Mouse (Mus musculus) G1E (cell line): Measurements from ENCODE around the gene Trim65. TPM values are rescaled to one million over a fixed set of nuclear protein-coding genes. Genes with fewer than 3 reads are reported as not detected.
"Not testable (repeated sequence)": the region's sequence is repeated elsewhere in the genome, so short reads cannot be mapped to it uniquely, and the experiment has no call there.

ENCODE experiments used
- ATAC-seq: 2 replicates; pipeline ENCODE4 v1.8.0; 2016; ENCODE audit warnings: mild to moderate bottlenecking; ENCODE audit not compliant: insufficient number of reproducible peaks, poor library complexity, low FRiP score, severe bottlenecking; ENCODE audit errors: extremely low read depth
- DNase-seq: peaks from one replicate; pipeline ENCODE4 v3.0.0; 2012; ENCODE audit warnings: low spot score
- H3K27me3 ChIP-seq: 2 replicates; pipeline ENCODE4 v1.6.1; 2012; ENCODE audit warnings: mild to moderate bottlenecking, low read length, inconsistent platforms; ENCODE audit not compliant: insufficient read depth
- H3K36me3 ChIP-seq: replicated peaks from 2 replicates; pipeline ENCODE3; 2012; ENCODE audit warnings: mild to moderate bottlenecking, inconsistent platforms
- H3K4me1 ChIP-seq: 2 replicates; pipeline ENCODE4 v1.6.1; 2012; ENCODE audit warnings: low read depth, low read length, inconsistent platforms, mixed read lengths; ENCODE audit not compliant: insufficient read depth
- H3K4me3 ChIP-seq: 2 replicates; pipeline ENCODE4 v1.5.1; 2012; ENCODE audit warnings: low read depth, mild to moderate bottlenecking, inconsistent platforms, low read length, moderate library complexity, mixed read lengths
- H3K9me3 ChIP-seq: replicated peaks from 2 replicates; pipeline ENCODE4 v1.6.1; 2012; ENCODE audit warnings: inconsistent platforms
- CTCF ChIP-seq: IDR thresholded peaks from 2 replicates; pipeline ENCODE4 v1.5.1; 2012; ENCODE audit warnings: low read depth, low read length, inconsistent platforms, mixed read lengths
- GATA1 ChIP-seq: IDR thresholded peaks from 2 replicates; pipeline ENCODE4 v1.6.1; 2012; ENCODE audit warnings: borderline replicate concordance, low read length, inconsistent platforms, mixed read lengths
- GATA2 ChIP-seq: IDR thresholded peaks from 2 replicates; pipeline ENCODE4 v1.6.1; 2012; ENCODE audit warnings: low read depth, low read length, inconsistent platforms, borderline replicate concordance
- POLR2AphosphoS5 ChIP-seq: IDR thresholded peaks from 2 replicates; pipeline ENCODE4 v1.6.1; 2012; ENCODE audit warnings: low read depth, low read length, inconsistent platforms; ENCODE audit not compliant: insufficient replicate concordance
- TAL1 ChIP-seq: conservative IDR thresholded peaks from 2 replicates; pipeline ENCODE4 v1.6.1; 2012; ENCODE audit warnings: low read depth, low read length, inconsistent platforms, mixed read lengths
- polyA plus RNA-seq: library from polyadenylated mRNA; stranded (reverse); fragments of >175 nt; gene quantifications from 2 replicates; pipeline ENCODE4 v1.2.3, GENCODE M21; 2012
- total RNA-seq, 2 experiments: library from RNA; stranded (forward) in 1 of 2; stranded (reverse) in 1 of 2; fragments of 200-1000 nt in 1 of 2; fragments of >200 nt in 1 of 2; fragmentation: Nextera tagmentation in 1 of 2; gene quantifications; 2 replicates each; pipeline ENCODE4 v1.2.3; 2014 to 2017

Trim65 gene
- total and polyA plus RNA-seq, 3 experiments: 0.05 TPM; not detected in 2

DNA sequence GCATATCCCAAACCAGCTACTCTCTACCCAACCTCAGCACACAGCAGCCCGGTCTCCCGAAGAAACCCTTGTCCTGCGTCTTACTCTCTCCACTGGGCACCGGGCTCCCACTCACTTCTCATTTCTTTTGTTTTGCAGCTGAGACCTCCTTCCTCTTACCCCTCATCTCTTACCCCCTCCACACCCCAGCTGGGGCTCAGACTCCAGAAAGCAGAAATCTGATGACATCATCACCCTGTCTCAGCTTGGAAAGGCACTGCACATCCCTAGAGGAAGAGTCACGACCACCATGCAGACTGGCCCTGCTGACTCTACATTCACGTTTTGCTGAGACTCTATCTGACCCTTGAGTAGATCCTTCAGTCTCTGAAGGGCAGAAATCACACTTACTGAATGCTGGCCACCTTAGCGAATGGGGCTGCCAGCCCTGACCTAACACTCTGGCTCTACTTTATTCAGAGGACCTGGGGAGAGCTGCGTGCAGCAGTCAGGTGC is 888 bp downstream of the Trim65 start:
- DNase-seq: no peak
- Histone ChIP-seq H3K9me3 (peaks cover 4% of the 10 kb centered on the region), H3K36me3 (peaks cover 50% of the 10 kb centered on the region), H3K4me3 (no peak overlapping the region), H3K27me3 (peaks cover 25% of the 10 kb centered on the region), H3K4me1 (peaks cover 26% of the 10 kb centered on the region)
- no peak for TF ChIP-seq GATA2
- TF ChIP-seq GATA1: no peak
- TF ChIP-seq TAL1: no peak
- TF ChIP-seq POLR2AphosphoS5: no peak
- no peak for TF ChIP-seq CTCF
- ATAC-seq: no peak

DNA sequence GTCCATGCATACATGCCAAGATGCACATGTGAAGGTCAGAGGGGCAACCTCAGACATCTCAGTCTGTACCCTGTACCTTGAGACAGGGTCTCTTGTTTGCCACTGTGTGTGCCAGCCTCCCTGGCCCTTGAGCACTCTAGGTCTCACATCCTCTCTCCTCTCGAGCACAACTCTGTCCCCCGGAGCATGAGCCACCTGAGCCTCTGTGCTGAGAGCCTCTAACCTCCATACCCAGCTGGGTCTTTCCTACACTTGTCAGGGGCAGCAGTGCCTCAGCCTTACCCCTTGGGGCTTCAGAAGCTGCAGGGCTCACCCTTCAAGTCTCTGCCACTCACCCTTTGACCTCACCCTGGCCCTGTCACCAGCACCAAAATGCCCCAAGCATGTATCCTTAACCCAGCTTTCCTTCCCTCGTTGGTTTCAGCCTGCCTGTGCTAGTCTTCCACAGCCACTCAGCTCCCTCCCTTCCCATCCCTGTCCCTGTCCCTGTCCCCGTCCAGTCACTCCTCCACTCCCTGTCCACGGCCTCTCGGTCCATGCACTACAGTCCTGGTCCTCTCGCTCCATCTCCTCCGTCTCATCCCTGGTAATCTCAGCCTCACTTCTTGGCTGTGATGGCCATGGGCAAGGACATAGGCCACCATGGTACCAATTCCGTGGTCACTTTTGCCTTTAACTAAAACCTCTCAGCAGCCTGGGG is 1.7 kb downstream of the Trim65 start:
- H3K4me1 ChIP-seq: peaks cover 22% of the 10 kb centered on the region
- peaks cover 27% of the 10 kb centered on the region for H3K27me3 ChIP-seq
- H3K36me3 ChIP-seq: peaks cover 42% of the 10 kb centered on the region
- ATAC-seq: no peak
- peaks cover 4% of the 10 kb centered on the region for H3K9me3 ChIP-seq
- no peak overlapping the region for H3K4me3 ChIP-seq
- no peak for DNase-seq
- TF ChIP-seq GATA1: no peak
- TF ChIP-seq CTCF: no peak
- TF ChIP-seq POLR2AphosphoS5: no peak; the same call in 1 of the 2 replicates
- no peak for TF ChIP-seq TAL1
- no peak for TF ChIP-seq GATA2

DNA sequence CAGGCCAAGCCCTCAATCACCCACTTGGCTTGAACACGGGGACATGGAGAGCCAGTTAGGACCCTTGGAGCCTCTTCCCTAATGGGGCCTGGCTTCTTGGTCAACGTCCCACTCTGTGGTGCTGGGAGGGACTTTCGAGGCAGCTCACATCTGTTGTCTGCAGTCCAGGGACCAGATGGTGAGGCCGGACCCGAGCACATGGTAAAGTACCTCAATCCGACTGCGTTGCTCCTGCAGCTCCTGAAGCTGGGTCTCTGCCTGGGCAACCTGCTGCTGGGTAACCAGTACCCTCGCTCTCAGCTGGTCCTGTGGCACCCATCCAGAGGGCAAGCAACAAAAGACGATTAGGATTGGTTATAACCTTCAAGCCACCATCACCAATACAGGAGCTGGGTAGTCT is 2.9 kb downstream of the Trim65 start:
- H3K9me3 ChIP-seq: peaks cover 4% of the 10 kb centered on the region
- H3K36me3 ChIP-seq: peaks cover 29% of the 10 kb centered on the region
- H3K4me1 ChIP-seq: peaks cover 22% of the 10 kb centered on the region
- H3K27me3 ChIP-seq: peaks cover 31% of the 10 kb centered on the region
- no peak for DNase-seq
- no peak overlapping the region for H3K4me3 ChIP-seq
- TF ChIP-seq CTCF: no peak
- no peak for TF ChIP-seq POLR2AphosphoS5
- no peak for TF ChIP-seq TAL1
- no peak for TF ChIP-seq GATA1
- no peak for TF ChIP-seq GATA2
- ATAC-seq: no peak

DNA sequence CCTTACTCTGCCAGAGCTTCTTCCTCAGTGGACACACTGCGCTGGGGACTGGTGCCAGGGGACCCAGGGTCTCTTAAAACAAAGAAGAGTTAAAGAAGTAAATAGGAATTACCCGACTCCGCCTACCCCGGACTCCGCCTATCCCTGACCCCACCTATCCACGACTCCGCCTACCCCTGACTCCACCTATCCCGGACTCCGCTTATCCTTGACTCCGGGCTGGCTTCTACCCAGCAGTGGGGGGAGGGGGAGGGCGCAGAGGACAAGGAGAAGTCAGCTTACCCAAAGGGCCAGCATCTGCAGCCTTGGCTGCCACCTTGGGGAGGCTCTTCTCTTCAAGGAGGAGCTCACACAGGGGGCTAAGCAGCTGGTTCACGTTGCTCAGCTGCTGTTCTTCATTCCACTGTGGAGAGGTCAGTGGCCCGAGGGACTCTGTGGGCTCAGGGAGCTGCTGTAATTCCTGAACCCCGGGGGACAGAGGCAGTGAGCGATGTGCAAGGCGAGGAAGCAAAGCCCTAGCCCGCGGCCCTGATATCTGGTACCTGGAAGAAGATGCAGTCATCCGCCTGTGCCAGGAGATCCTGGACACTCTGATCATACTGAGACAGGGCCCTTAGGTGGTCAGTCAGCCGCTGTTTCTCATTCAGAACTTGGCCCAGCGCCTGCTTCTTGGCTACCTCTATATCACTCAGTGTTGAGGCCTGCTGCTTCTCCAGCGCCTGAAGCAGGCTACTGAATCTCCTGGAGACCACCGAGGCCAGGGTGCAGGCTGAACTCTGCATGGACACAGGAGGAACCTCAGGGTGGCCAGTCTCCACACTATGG is 3.6 kb downstream of the Trim65 start, which contains the start of gene Trim47:
Gene Trim47, minus strand, starts transcription at position 55 of the 825 bp plus-strand sequence.
- peaks cover 4% of the 10 kb centered on the region for H3K9me3 ChIP-seq
- DNase-seq (no peak), ATAC-seq (no peak)

DNA sequence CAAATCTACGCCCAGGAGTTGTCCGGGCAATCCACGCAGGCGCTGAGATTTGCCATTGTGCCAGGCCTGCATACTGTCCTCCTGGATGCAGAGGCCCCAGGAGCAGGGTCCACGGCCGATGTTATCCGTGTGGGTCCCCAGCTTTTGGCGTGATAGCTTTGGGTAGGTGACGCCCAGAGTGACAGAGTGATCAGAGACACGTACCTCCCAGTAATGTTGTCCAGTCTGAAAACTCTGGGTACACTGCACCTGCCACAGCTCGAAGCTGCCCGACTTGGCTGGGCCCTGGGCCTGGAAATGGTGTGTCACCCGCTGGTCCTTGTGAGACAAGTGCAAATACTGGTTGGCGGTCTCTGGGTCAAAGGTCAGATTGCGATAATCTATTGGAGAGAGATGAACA is 4.7 kb downstream of the Trim65 start:
- TF ChIP-seq POLR2AphosphoS5 (no peak), TAL1 (no peak), CTCF (no peak), GATA1 (no peak), GATA2 (no peak)
- DNase-seq: no peak
- Histone ChIP-seq H3K4me3 (no peak overlapping the region), H3K36me3 (peaks cover 12% of the 10 kb centered on the region), H3K27me3 (peaks cover 34% of the 10 kb centered on the region), H3K9me3 (peaks cover 4% of the 10 kb centered on the region), H3K4me1 (peaks cover 22% of the 10 kb centered on the region)
- no peak for ATAC-seq

More for the DNA sequence above, 3.6 kb downstream of the Trim65 start, which contains the start of gene Trim47:
- H3K27me3 ChIP-seq: peaks cover 34% of the 10 kb centered on the region
- peaks cover 22% of the 10 kb centered on the region for H3K4me1 ChIP-seq
- no peak within 1 kb of the TSS; the same call in 1 of the 2 replicates for H3K4me3 ChIP-seq
- H3K36me3 ChIP-seq: peaks cover 23% of the 10 kb centered on the region
- TF ChIP-seq GATA1: no peak
- TF ChIP-seq GATA2: no peak
- no peak for TF ChIP-seq POLR2AphosphoS5
- TF ChIP-seq CTCF: no peak
- no peak for TF ChIP-seq TAL1

DNA sequence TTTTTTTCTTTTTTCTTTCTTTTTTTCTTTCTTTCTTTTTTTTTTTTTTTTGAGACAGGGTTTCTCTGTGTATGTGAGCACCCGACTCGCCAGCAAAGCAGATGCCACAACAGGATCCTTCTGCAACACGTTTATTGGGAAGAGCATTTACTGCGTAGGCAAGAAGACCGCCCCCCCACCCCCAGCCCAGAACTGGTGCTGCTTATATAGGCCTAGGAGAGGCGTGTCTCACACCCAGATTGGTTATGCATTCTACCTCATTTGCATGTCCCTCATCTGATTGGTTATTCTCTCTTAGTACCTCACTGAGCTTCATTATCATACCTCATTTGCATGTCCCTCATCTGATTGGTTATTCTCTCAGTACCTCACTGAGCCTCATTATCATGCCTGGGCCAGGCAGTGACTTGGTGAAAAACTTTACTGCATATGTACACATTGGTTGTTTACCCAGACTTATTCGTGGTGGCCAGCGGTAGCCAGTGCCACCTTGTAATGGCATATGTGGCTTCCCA is 9.1 kb downstream of the Trim65 start:
- peaks cover 19% of the 10 kb centered on the region; the same call in 1 of the 2 replicates for H3K27me3 ChIP-seq

More for the DNA sequence above, 9.1 kb downstream of the Trim65 start:
- not testable (repeated sequence) for ATAC-seq, H3K4me1 ChIP-seq, H3K4me3 ChIP-seq, H3K36me3 ChIP-seq, DNase-seq, H3K9me3 ChIP-seq
